Mouse (Mus musculus) heart, postnatal 25 days (tissue): ENCODE data around the gene Lrrc71. TPM values are rescaled to one million over a fixed set of nuclear protein-coding genes. Genes with fewer than 3 reads are reported as not detected.

ENCODE experiments used
- DNase-seq: peaks from one replicate; pipeline ENCODE4 v3.0.0; 2022; ENCODE audit warnings: low spot score
- intact Hi-C: fragments of 180-260 bp; cut with DNase I; formaldehyde crosslinking; loops from one replicate; pipeline ENCODE4 v1.15.1; 2025
- total RNA-seq, 2 experiments: library from RNA; stranded (reverse); gene quantifications; 2 replicates each; pipeline ENCODE4 v1.2.3; 2021

Gene Lrrc71
- total RNA-seq, 2 experiments from 2014 or later = 0.16 to 0.17 TPM

GRCm38 (mm10) chr3:87733098-87733497 lies 15.3 kb downstream of the Lrrc71 start:
- intact Hi-C loops = no loop called here
- no peak for DNase-seq

GRCm38 (mm10) chr3:87728696-87729095 lies 19.7 kb downstream of the Lrrc71 start:
- intact Hi-C loops = no loop called here
- DNase-seq = no peak

- no peak for DNase-seq
- intact Hi-C loops = no loop called here
Observed at GRCm38 (mm10) chr3:87726191-87726590, 22.2 kb downstream of the Lrrc71 start.

- intact Hi-C loops = no loop called here
- no peak for DNase-seq
Observed at GRCm38 (mm10) chr3:87725396-87726160, 22.8 kb downstream of the Lrrc71 start.

DNA sequence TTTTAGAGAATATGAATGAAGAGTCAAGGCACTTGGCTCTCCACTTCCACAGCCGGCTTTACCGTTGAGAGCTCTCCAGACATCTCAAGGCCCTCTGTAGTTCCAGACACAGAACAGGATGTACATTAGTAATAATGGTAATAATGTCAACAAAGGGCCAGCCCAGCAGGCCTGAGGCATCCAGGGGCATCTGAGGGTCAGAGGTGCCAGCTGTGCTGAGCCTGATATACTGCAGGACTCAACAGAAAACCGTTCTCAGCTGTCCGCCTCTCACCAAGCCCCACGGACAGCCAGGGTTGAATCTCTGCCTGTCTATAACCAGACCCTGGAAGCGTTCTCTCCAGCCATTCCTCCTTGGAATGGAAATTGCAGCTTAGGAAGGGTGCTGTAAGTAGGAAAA lies 23.9 kb downstream of the Lrrc71 start:
- no peak for DNase-seq
- intact Hi-C loops = no loop called here

GRCm38 (mm10) chr3:87718525-87718924 lies 29.9 kb downstream of the Lrrc71 start:
- no peak for DNase-seq
- intact Hi-C loops = no loop called here

Other genes starting within 250 kb of the Lrrc71 start
- gene Etv3, start 223.2 kb downstream of the Lrrc71 start, total RNA-seq = 10 to 100 TPM; 17.7 to 18.3 TPM
- 10 to 100 TPM; 19.4 to 19.9 TPM for gene Arhgef11, start 131.1 kb downstream of the Lrrc71 start, total RNA-seq
- under 1 TPM; 0.17 to 0.18 TPM for gene Ntrk1, start 46.5 kb upstream of the Lrrc71 start, total RNA-seq
- under 1 TPM in 1 of 2 experiments, not detected in 1; 0.08 TPM for gene Insrr, start 48.3 kb upstream of the Lrrc71 start, total RNA-seq
- 10 to 100 TPM; 17.9 to 21.7 TPM for gene Pear1, start 75.7 kb upstream of the Lrrc71 start, total RNA-seq
- gene Sh2d2a, start 98.1 kb upstream of the Lrrc71 start, total RNA-seq = under 1 TPM in 1 of 2 experiments, not detected in 1; 0.08 TPM
- gene Prcc, start 137.0 kb upstream of the Lrrc71 start, total RNA-seq = 10 to 100 TPM; 48.3 to 50.7 TPM
- gene Hdgf, start 157.7 kb upstream of the Lrrc71 start, total RNA-seq = 100 to 1,000 TPM; 108 to 112 TPM
- 10 to 100 TPM; 68.3 to 70.1 TPM for gene Mrpl24, start 170.9 kb upstream of the Lrrc71 start, total RNA-seq
- 10 to 100 TPM; 12.1 to 12.4 TPM for gene Isg20l2, start 181.7 kb upstream of the Lrrc71 start, total RNA-seq
- gene Rrnad1, start 182.1 kb upstream of the Lrrc71 start, total RNA-seq = 1 to 10 TPM; 6.0 to 6.1 TPM
- gene Crabp2, start 200.0 kb upstream of the Lrrc71 start, total RNA-seq = not detected
- gene Nes, start 222.5 kb upstream of the Lrrc71 start, total RNA-seq = 10 to 100 TPM; 20.9 to 25.1 TPM